Mouse (Mus musculus): ENCODE results near the gene Dglucy.

- TF ChIP-seq CTCF (IDR thresholded peaks at IDR 0.05; ENCODE audit: low read depth) (no peak), EP300 (optimal IDR thresholded peaks at IDR 0.05) (no peak)
These were observed 3.6 kb upstream of the Dglucy start for GRCm38 (mm10) chr12:100775291-100775690.

Data from stomach, postnatal 0 days (tissue).